Mouse (Mus musculus) cerebellum, adult 2 months (tissue): Measurements from ENCODE around the gene Gm49486.

Experiments used
- CTCF ChIP-seq: fragments of 200-500 bp; IDR thresholded peaks from 2 replicates; pipeline ENCODE4 v1.5.1; 2011; ENCODE audit warnings: low read depth, mild to moderate bottlenecking, control low read depth, low read length, moderate library complexity, borderline replicate concordance; ENCODE audit not compliant: insufficient read depth
- POLR2A ChIP-seq: fragments of 200-500 bp; IDR thresholded peaks from 2 replicates; pipeline ENCODE4 v1.6.1; 2011; ENCODE audit warnings: low read length, control low read depth, borderline replicate concordance; ENCODE audit not compliant: insufficient read depth

DNA sequence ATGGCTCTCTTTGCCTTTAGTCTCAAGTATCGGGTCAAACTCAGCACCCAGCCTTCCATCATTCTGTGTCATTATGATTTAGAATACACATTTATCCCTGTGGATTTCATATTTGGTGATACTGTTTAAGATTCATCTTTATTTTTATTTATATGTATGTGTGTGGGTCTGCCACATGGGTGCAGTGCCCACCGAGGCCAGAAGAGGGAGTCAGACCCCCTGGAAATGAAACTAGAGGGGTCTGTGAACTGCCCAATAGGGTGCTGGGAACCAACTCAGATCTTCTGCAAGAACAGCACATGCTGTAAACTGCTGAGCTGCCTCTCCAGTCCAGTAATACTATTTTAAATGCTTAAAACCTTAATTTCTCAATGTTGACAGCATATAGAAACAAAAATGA is 37.8 kb upstream of the Gm49486 start:
- TF ChIP-seq POLR2A, result no peak
- TF ChIP-seq CTCF, result no peak
